Mouse (Mus musculus) testis, postnatal 14 days (tissue): ENCODE results near the gene Pcgf2.
"Not testable (repeated sequence)": the region's sequence is repeated elsewhere in the genome, so short reads cannot be mapped to it uniquely, and the experiment has no call there.

Experiments used
- DNase-seq: peaks from one replicate; pipeline ENCODE4 v3.0.0; 2021; ENCODE audit warnings: low spot score

The Pcgf2 gene

DNA sequence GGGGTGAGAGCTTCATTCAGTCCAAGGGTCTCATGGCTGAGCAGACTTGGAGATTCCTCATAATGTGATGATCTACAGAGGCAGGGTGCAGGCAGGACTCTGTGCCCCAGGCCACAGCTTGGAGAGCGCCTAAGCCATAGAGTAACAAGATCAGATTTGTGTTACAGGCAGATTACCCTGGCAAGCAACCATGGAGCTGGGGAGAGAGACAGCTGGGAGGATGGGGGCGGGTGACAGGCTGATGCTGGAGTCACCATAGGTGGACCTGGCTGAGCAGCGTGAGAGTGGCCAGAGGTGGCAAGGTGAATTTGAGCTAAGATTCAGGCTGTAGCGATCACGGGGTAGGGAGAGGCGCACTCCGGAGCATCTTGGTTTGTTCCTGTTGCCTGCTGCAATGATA, 32.1 kb downstream of the Pcgf2 start:
- DNase-seq: no peak

GRCm38 (mm10) chr11:97666794-97667193, 33.5 kb downstream of the Pcgf2 start:
- DNase-seq: no peak

- DNase-seq: no peak
Observed at GRCm38 (mm10) chr11:97666221-97666620, 34.1 kb downstream of the Pcgf2 start.

DNA sequence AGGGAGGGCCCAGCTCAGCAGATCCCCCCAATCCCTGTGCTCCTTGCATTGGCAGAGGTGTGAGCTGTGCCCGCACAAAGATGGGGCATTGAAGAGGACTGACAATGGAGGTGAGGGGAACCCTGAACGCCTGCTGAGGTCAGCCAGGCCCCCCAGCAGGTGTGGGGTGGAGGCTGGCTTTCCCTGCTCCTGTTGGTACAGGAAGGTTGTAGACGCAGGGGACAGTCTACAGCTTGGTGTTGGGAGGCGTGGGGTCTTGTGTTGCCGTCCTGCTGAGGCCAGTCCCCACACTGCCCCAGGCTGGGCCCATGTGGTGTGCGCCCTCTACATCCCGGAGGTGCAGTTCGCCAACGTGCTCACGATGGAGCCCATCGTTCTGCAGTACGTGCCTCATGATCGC, 34.9 kb downstream of the Pcgf2 start:
- DNase-seq: no peak

DNA sequence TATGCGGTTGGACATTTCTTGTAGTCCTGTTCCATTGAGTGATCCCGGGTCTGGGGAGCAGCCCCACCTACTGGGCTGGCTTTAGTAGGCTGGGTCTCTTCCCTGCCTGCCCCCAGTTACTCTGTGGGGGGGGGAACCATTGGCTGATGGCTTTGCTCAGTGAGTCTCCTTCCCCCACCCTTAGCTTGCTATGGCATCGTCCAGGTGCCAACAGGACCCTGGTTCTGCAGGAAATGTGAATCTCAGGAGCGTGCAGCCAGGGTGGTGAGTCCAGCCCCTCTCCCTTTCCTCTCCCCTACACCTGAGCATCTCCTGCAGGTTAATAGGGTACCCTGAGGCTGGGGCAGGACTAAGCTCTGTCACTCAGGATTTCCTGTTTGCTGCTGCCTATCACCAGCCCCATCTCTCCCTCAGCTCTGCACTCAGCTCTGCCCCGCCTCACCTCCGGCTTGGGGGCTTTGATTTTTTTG, 35.5 kb downstream of the Pcgf2 start:
- no peak for DNase-seq

- no peak for DNase-seq
Observed at GRCm38 (mm10) chr11:97664339-97664665, 36.0 kb downstream of the Pcgf2 start.

DNA sequence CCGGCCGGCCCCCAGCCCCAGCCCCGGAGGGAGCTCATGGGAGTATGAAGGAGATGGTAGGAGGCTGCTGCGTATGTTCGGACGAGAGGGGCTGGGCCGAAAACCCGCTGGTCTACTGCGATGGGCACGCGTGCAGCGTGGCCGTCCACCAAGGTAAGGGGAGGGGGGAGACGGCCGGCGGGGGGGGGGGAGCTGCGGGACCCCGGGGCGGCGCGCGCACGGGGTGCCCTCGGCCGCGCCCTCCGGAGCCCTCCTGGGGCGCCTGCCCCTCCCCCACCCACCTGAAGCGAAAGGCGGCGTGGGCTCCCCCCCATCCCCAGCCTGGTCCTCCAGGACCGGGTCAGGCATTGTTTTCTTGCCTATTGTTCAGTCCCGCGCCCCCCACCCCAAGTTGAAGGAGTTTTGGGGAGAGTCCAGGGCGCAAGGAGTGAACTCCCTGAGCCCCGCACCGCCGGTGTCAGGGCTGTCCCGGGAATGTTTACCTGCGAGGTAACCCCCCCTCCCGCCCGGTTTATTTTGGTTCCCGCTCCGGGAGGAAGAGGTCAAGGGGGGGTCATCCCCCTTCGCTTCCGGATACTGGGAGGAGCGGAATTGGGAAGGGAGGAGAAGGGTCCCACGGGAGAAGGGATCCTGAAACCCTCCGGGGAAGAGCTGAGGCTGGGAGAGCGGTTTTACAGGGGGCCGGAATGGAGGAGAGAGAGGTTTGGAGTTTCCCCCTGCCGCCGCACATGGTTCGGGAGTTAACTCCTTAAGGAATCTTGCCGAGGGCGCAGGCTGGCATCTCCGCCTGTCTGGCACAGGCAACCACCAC, 36.6 kb downstream of the Pcgf2 start:
- DNase-seq: peak; percentile 66

- peak; percentile 83 for DNase-seq
Observed at GRCm38 (mm10) chr11:97662893-97663527, 37.3 kb downstream of the Pcgf2 start, which contains the start of gene Mllt6. Gene Mllt6 (plus strand): TSS chr11:97663414.

DNA sequence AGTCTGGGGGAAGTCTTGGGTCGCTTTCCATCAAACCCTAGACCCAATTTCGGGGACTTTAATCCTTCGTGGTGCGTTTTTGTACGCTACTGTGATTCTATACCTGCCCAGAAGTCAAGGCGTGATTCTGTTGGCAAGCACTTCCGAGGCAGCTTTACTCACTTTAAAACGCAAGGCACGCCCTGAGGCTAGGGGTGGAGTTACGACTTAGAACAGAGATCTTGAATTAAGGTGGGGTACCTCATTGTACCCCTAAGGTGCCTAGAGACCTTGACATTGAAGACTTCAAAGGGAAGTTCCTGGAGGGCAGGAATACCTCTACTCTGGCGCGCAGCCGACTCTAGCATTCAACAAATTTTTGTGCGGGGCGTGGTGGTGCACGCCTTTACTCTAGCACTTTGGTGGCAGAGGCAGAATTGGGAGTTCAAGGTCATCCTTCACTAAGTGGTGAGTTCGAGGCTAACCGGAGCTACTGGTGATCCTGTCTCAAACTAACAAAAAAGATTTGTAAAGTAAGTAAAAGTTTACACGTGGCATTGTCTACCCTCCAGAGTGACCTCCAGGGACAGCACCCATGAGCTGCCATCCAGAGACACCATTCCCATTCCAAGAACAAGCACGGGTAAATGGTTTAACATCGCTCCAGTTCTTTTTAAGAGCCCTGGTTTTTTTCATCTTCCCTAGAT, 37.9 kb downstream of the Pcgf2 start:
- no peak for DNase-seq

DNA sequence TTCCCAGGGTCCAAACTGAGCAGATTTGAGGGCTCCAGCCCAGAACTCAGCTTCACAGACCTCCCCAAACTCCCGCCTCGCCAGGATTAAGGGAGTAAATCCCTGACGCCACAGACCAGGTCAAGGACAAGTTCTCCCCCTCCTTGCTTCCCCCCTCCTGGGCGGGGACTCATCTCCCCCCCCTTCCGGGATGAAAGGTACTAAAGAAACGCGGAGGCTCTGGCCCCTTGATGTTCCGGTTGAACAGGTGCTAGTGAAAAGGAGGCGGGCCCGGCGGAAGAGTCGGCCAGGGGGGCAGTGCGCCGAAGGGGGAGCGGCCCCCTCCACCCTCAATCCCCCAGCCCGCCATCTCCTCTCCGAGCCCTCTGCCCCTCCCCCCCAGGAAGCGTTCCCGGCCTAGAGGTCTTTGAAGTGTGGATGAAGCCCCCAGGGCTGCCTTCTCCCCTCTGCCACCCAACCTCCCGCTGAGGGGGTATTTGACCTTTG, 38.6 kb downstream of the Pcgf2 start:
- peak; percentile 75 for DNase-seq

DNA sequence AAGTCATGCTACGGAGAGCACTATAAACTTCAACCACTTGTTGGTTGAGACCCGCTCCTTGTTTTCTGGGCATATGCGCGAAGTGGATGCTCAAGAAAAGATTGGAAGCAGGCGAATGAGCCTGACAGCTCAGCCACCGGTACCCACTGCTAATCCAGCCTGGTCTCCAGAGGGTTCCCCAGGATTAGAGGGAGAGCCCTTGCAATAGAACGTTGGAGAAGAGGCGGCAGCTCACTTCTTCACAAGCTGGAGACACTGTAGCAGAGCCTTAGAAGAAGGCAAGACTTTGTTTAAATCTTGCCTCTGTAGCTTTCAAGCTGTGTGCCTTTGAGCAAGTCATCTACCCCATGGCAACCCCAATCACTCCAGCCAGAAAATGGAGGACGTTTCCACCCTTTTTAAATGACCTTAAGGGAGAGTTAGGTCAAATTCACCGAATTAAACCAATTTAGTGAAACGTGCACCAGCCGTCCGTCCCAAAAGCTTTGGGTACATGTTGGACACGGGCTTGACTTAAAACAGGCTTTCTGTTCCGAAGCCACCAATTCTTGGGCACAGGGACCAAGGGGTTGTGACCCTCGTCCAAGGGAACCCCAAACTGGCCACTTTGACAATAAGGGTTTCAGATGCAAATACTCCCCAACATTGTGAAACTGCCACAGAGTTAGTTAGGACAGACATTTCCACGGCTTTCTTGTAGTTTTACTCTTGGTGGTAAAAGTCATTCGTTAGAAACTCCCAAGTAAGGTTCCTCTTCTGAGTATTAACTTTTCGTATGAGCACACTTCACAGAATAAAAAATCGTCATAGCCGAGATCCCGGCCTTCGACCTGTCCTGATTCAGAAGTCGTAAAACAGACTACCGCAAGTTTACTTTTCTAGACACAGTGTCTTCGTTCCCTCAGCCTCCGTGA, 39.3 kb downstream of the Pcgf2 start:
- peak; percentile 57 for DNase-seq

DNA sequence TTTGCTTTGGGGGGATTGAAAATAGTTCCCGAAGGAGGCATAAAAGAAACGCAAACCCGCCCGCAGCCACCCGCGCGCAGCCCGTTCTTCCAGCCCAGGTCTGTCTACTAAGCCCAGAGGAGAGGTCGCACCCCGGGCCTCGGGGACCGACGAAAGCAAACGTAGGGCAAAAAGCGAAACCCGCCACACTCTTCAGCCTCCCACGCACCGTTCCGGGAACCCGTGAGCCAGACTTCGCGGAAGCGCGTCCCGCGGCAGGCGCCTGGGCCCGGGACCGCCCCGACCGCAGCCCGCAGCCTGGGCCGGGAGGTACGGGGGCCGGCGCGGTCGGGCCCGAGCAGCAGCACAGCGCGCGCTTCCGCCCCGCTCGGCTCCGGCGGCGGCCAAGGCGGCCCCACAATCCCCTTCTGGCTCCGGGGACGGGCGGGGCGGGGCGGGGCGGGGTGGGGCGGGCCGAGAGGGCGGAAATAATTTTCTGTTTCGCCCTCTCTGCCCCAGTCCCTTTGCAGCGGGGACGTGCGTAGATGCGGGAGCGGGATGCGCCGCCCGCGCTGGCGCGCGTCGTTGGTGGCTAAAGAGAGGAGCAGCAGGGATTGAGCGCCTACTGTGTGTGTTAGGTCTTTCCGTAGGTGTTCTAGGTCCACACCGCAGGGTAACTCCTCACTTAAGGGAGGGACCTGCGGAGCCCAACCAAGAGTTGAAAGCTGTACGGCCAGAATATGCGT, 40.1 kb downstream of the Pcgf2 start:
- DNase-seq: peak; percentile 84

GRCm38 (mm10) chr11:97659267-97659989, 40.9 kb downstream of the Pcgf2 start:
- no peak for DNase-seq

GRCm38 (mm10) chr11:97658751-97659266, 41.5 kb downstream of the Pcgf2 start:
- DNase-seq: peak; percentile 51

- DNase-seq: not testable (repeated sequence)
Observed at GRCm38 (mm10) chr11:97657967-97658366, 42.3 kb downstream of the Pcgf2 start.

DNA sequence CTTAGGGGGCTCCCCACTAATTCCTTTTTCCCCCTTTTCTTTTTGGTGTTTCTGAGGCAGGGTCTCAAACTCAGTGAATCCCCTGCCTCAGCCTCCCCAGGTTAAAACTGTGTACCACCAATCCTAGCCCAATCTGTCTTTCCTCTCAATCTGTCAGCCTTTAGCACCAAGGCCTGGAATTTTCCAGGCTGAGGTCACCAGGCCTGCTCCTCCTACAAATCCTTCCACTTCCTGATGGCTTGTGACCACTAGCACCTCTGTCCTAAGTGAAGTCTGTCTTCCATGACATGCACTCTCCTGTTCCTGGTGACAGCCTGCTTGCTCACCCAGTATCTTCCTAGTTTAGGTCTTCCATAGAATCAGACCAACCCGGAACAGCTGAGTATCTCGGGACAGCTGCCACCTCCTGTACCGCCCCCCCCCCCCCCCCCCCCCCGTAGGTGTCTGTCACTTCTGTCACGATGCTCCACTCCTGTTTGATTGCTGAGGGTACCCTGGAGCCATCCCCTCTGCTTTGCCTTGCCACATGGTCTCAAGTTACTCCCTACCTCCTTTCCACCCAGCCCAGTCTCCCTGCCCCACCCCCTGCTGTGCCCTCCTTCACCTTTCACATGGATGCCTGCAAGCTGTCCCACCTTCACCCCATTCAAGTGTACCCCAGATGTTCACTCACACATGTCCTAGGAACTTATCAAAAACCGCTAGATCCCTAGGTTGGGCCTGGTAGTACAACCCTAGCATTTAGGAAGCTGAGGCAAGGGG, 42.9 kb downstream of the Pcgf2 start:
- DNase-seq: no peak

GRCm38 (mm10) chr11:97656269-97656971, 43.9 kb downstream of the Pcgf2 start:
- DNase-seq: no peak

DNA sequence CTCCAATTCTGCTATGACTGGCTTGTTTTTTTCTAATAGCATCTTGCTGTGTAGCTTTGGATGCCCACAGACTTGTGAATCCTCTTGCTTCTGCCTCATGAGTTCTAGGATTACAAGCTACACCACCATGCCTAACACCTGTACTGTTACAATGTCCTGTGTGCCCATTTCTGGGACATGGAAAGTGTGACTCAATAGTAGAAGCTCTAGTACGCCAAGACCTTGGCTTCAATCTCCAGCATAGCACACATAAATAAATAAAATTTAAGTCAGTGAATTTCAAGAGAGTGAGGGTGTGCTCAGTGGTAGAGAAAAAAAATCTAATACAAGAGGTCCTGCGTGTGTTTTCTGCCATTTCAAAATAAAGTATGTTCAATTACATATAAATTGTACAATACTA, 46.1 kb downstream of the Pcgf2 start:
- no peak for DNase-seq

DNA sequence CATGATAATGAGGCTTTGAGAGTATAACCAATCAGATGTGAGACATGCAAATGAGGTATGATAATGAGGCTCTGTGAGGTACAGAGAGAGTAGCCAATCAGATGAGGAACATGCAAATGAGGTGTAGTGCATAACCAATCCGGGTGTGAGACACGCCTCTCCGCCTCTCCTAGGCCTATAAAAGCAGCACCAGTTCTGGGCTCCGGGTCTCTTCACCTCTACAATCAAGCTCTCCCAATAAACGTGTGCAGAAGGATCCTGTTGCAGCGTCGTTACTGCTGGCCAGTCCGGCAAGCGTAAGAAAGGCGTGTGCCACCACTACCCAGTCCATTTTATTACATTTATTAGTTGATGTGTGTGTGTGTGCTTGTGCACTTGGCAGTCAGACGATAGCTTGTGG, 46.9 kb downstream of the Pcgf2 start:
- not testable (repeated sequence) for DNase-seq
